Mouse (Mus musculus) C2C12 (cell line): ENCODE measurements around the gene Spata2.

Experiments used
- CEBPB ChIP-seq: IDR thresholded peaks from one replicate; pipeline ENCODE4 v1.6.1; 2011; ENCODE audit warnings: low read depth, mild to moderate bottlenecking, control low read depth, moderate library complexity
- CTCF ChIP-seq: IDR thresholded peaks from one replicate; pipeline ENCODE4 v1.5.1; 2011; ENCODE audit not compliant: control insufficient read depth, insufficient read depth, insufficient read length
- FOSL1 ChIP-seq: IDR thresholded peaks from one replicate; pipeline ENCODE4 v1.8.0; 2011; ENCODE audit warnings: mild to moderate bottlenecking, low read length; ENCODE audit not compliant: poor library complexity, insufficient read depth, severe bottlenecking
- MAX ChIP-seq: IDR thresholded peaks from one replicate; pipeline ENCODE4 v1.6.1; 2011; ENCODE audit warnings: mild to moderate bottlenecking, control low read depth
- MYOD1 ChIP-seq: IDR thresholded peaks from one replicate; pipeline ENCODE4 v1.6.1; 2011; ENCODE audit warnings: low read depth; ENCODE audit not compliant: control insufficient read depth, insufficient read length
- MYOG ChIP-seq: IDR thresholded peaks from one replicate; pipeline ENCODE4 v1.6.1; 2011; ENCODE audit not compliant: control insufficient read depth, insufficient read length; ENCODE audit errors: extremely low read depth
- USF1 ChIP-seq: IDR thresholded peaks from one replicate; pipeline ENCODE4 v1.6.1; 2011; ENCODE audit warnings: low read depth, mild to moderate bottlenecking, control low read depth, moderate library complexity

GRCm38 (mm10) chr2:167487994-167488393 is 4.7 kb downstream of the Spata2 start:
- TF ChIP-seq CTCF (no peak), MYOG (no peak), USF1 (no peak), FOSL1 (no peak), MAX (no peak), MYOD1 (no peak), CEBPB (no peak)
